Mouse (Mus musculus): ENCODE data around the gene Snx8.

Gene Snx8

GRCm38 (mm10) chr5:140339836-140340235 is 49.2 kb downstream of the Snx8 start:
- no peak for DNase-seq

GRCm38 (mm10) chr5:140338779-140339178 is 50.3 kb downstream of the Snx8 start:
- DNase-seq: no peak

- peak; percentile 50 for DNase-seq
Measured at GRCm38 (mm10) chr5:140336680-140337079, 52.4 kb downstream of the Snx8 start.

GRCm38 (mm10) chr5:140333631-140334030 is 55.4 kb downstream of the Snx8 start:
- peak; percentile 47 for DNase-seq

GRCm38 (mm10) chr5:140332519-140332918 is 56.5 kb downstream of the Snx8 start:
- no peak for DNase-seq

GRCm38 (mm10) chr5:140331615-140332512 is 57.2 kb downstream of the Snx8 start, which contains the start of gene Mrm2:
Mrm2 (minus strand) TSS chr5:140331898.
- DNase-seq: peak; percentile 89

GRCm38 (mm10) chr5:140324058-140324457 is 65.0 kb downstream of the Snx8 start:
- no peak for DNase-seq

GRCm38 (mm10) chr5:140321756-140322575 is 67.1 kb downstream of the Snx8 start:
- no peak for DNase-seq

GRCm38 (mm10) chr5:140321042-140321755 is 67.9 kb downstream of the Snx8 start, which contains the start of the genes Mad1l1 and Nudt1:
Mad1l1 (minus strand) TSS chr5:140321552.
Nudt1 (plus strand) TSS chr5:140321656.
- DNase-seq: peak; percentile 95

GRCm38 (mm10) chr5:140316716-140317115 is 72.3 kb downstream of the Snx8 start:
- no peak for DNase-seq

GRCm38 (mm10) chr5:140307602-140308001 is 81.5 kb downstream of the Snx8 start:
- no peak for DNase-seq

GRCm38 (mm10) chr5:140306016-140306415 is 83.0 kb downstream of the Snx8 start:
- peak; percentile 23 for DNase-seq

- DNase-seq: no peak
Measured at GRCm38 (mm10) chr5:140298291-140298690, 90.8 kb downstream of the Snx8 start.

- DNase-seq: peak; percentile 87
Measured at GRCm38 (mm10) chr5:140292152-140292551, 96.9 kb downstream of the Snx8 start.
